Mouse (Mus musculus): ENCODE results near the gene Errfi1.
"Not testable (repeated sequence)": the region's sequence is repeated elsewhere in the genome, so short reads cannot be mapped to it uniquely, and the experiment has no call there.

- TF ChIP-seq CTCF (IDR thresholded peaks at IDR 0.05; ENCODE audit: low read depth) = peak; percentile 45
- TF ChIP-seq EP300 (optimal IDR thresholded peaks at IDR 0.05) = not testable (repeated sequence)
Observed at GRCm38 (mm10) chr4:150908512-150908911, 54.8 kb downstream of the Errfi1 start.

Measured in stomach, postnatal 0 days (tissue).